Mouse (Mus musculus): ENCODE results near the gene Tbc1d17.

GRCm38 (mm10) chr7:44895206-44895592 is 46.3 kb upstream of the Tbc1d17 start:
- no peak for TF ChIP-seq EP300 (IDR thresholded peaks at IDR 0.05; ENCODE audit: low read depth)
- TF ChIP-seq CTCF (IDR thresholded peaks at IDR 0.05; ENCODE audit: low read depth), result no peak
